Mouse (Mus musculus) myocyte (in vitro differentiated cells): Measurements from ENCODE around the gene 4930455H04Rik.

Experiments used
- CEBPB ChIP-seq: IDR thresholded peaks from 2 replicates; pipeline ENCODE4 v1.6.1; 2011; ENCODE audit warnings: mild to moderate bottlenecking, moderate library complexity; ENCODE audit not compliant: poor library complexity, insufficient read depth, severe bottlenecking
- E2F4 ChIP-seq: IDR thresholded peaks from one replicate; pipeline ENCODE4 v1.6.1; 2011; ENCODE audit warnings: mild to moderate bottlenecking, control low read depth, moderate library complexity; ENCODE audit not compliant: insufficient read depth
- MAX ChIP-seq: IDR thresholded peaks from one replicate; pipeline ENCODE4 v1.6.1; 2011; ENCODE audit warnings: low read depth, mild to moderate bottlenecking, control low read depth
- MYOD1 ChIP-seq, 3 experiments: IDR thresholded peaks; one replicate each; pipeline ENCODE4 v1.6.1; 2011; ENCODE audit warnings: control low read depth in 2 of 3, low read depth in 2 of 3, mild to moderate bottlenecking in 2 of 3, moderate library complexity in 1 of 3; ENCODE audit not compliant: insufficient read length in 2 of 3, control insufficient read depth in 1 of 3
- MYOG ChIP-seq, 3 experiments: IDR thresholded peaks; one replicate each; pipeline ENCODE4 v1.6.1; 2011; ENCODE audit warnings: control low read depth in 2 of 3, low read depth in 2 of 3, mild to moderate bottlenecking in 2 of 3; ENCODE audit not compliant: insufficient read length in 2 of 3, control insufficient read depth in 1 of 3, insufficient read depth in 1 of 3
- POLR2A ChIP-seq: IDR thresholded peaks from one replicate; pipeline ENCODE4 v1.6.1; 2011; ENCODE audit warnings: low read depth, mild to moderate bottlenecking, control low read depth, moderate library complexity; ENCODE audit not compliant: insufficient read length
- POLR2AphosphoS2 ChIP-seq: IDR thresholded peaks from one replicate; pipeline ENCODE4 v1.6.1; 2011; ENCODE audit warnings: low read depth, control low read depth; ENCODE audit not compliant: insufficient read length
- REST ChIP-seq: IDR thresholded peaks from one replicate; pipeline ENCODE4 v1.6.1; 2011; ENCODE audit warnings: mild to moderate bottlenecking, control low read depth, moderate library complexity; ENCODE audit not compliant: insufficient read depth, insufficient read length
- SRF ChIP-seq: IDR thresholded peaks from one replicate; pipeline ENCODE4 v1.6.1; 2011; ENCODE audit warnings: low read depth; ENCODE audit not compliant: control insufficient read depth, insufficient read length
- TCF12 ChIP-seq: IDR thresholded peaks from one replicate; pipeline ENCODE4 v1.6.1; 2011; ENCODE audit warnings: mild to moderate bottlenecking, control low read depth; ENCODE audit not compliant: poor library complexity, insufficient read depth, severe bottlenecking
- TCF3 ChIP-seq: IDR thresholded peaks from one replicate; pipeline ENCODE4 v1.6.1; 2011; ENCODE audit warnings: low read depth, control low read depth; ENCODE audit not compliant: insufficient read length
- USF1 ChIP-seq: IDR thresholded peaks from one replicate; pipeline ENCODE4 v1.6.1; 2011; ENCODE audit warnings: low read depth, mild to moderate bottlenecking, control low read depth, moderate library complexity

DNA sequence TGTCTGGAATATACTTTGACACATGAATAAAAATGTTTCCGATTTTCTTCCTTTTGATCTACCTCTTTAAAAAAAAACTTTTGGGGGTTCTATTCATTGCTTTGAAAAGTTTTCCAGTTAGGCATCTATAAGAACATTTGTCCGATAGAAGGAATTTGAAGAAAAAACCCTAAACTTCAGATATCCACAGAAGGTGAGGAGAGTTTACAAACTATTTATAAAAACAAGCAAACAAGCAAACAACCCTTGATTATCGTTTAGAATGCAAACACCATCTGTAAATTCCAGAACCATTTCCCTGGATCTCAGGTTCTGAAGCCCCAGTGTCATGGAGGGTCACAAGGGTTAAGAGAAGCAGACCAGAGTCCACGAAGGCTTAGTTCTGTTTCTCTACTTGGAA lies at the start of gene 4930455H04Rik:
- TF ChIP-seq POLR2AphosphoS2 (no peak), POLR2A (no peak), MAX (no peak), USF1 (no peak), TCF12 (no peak), CEBPB (no peak), E2F4 (no peak), SRF (no peak), MYOD1 (IDR thresholded peaks at IDR 0.05; ENCODE audit: control insufficient read depth in 1 of 3, insufficient read length in 2 of 3, low read depth in 2 of 3) (no peak), MYOG (IDR thresholded peaks at IDR 0.05; ENCODE audit: control insufficient read depth in 1 of 3, insufficient read depth in 1 of 3, insufficient read length in 2 of 3, low read depth in 2 of 3) (no peak), REST (no peak), TCF3 (no peak)
